Mouse (Mus musculus): ENCODE results near the gene Wdhd1. TPM values are rescaled to one million over a fixed set of nuclear protein-coding genes. Genes with fewer than 3 reads are reported as not detected.

Wdhd1 gene
- polyA plus RNA-seq, 1 experiment from 2014 or later = 23.1 TPM

- H3K4me3 ChIP-seq (replicated peaks) = no peak overlapping the region
- no peak for ATAC-seq (ENCODE audit: insufficient number of reproducible peaks, low FRiP score, low TSS enrichment, low read depth)
- H3K4me2 ChIP-seq (replicated peaks) = no peak overlapping the region
- no peaks in the 10 kb centered on the region for H3K36me3 ChIP-seq
- no peaks in the 10 kb centered on the region for H3K9me3 ChIP-seq (replicated peaks)
- 78% methylated on average over 9 of the region's 9 CpGs for WGBS
- no peak overlapping the region for H3K27ac ChIP-seq (replicated peaks)
- H3K27me3 ChIP-seq = no peaks in the 10 kb centered on the region
- H3K9ac ChIP-seq = no peak overlapping the region
- no peaks in the 10 kb centered on the region for H3K4me1 ChIP-seq
Observed at GRCm38 (mm10) chr14:47218766-47219606, 57.7 kb downstream of the Wdhd1 start.

- Histone ChIP-seq H3K36me3 (no peaks in the 10 kb centered on the region), H3K9ac (no peak overlapping the region), H3K4me3 (replicated peaks) (no peak overlapping the region), H3K9me3 (replicated peaks) (no peaks in the 10 kb centered on the region), H3K4me2 (replicated peaks) (no peak overlapping the region), H3K27ac (replicated peaks) (no peak overlapping the region), H3K4me1 (no peaks in the 10 kb centered on the region), H3K27me3 (no peaks in the 10 kb centered on the region)
- ATAC-seq (ENCODE audit: insufficient number of reproducible peaks, low FRiP score, low TSS enrichment, low read depth) = no peak
- 86% methylated on average over 2 of the region's 2 CpGs for WGBS
Observed at GRCm38 (mm10) chr14:47216541-47216940, 60.1 kb downstream of the Wdhd1 start.

- Histone ChIP-seq H3K27ac (replicated peaks) (no peak overlapping the region), H3K4me1 (no peaks in the 10 kb centered on the region), H3K9me3 (replicated peaks) (no peaks in the 10 kb centered on the region), H3K36me3 (no peaks in the 10 kb centered on the region), H3K9ac (no peak overlapping the region), H3K4me3 (replicated peaks) (no peak overlapping the region), H3K27me3 (no peaks in the 10 kb centered on the region), H3K4me2 (replicated peaks) (no peak overlapping the region)
- no peak for ATAC-seq (ENCODE audit: insufficient number of reproducible peaks, low FRiP score, low TSS enrichment, low read depth)
- WGBS = 75% methylated on average over 5 of the region's 5 CpGs
Observed at GRCm38 (mm10) chr14:47214367-47214766, 62.3 kb downstream of the Wdhd1 start.

GRCm38 (mm10) chr14:47213305-47213704 is 63.4 kb downstream of the Wdhd1 start:
- no peak for ATAC-seq (ENCODE audit: insufficient number of reproducible peaks, low FRiP score, low TSS enrichment, low read depth)
- Histone ChIP-seq H3K27ac (replicated peaks) (no peak overlapping the region), H3K27me3 (no peaks in the 10 kb centered on the region), H3K9me3 (replicated peaks) (no peaks in the 10 kb centered on the region), H3K36me3 (no peaks in the 10 kb centered on the region), H3K4me3 (replicated peaks) (no peak overlapping the region), H3K9ac (no peak overlapping the region), H3K4me2 (replicated peaks) (no peak overlapping the region), H3K4me1 (no peaks in the 10 kb centered on the region)
- 76% methylated on average over 4 of the region's 4 CpGs for WGBS

- 74% methylated on average over 4 of the region's 4 CpGs for WGBS
- Histone ChIP-seq H3K36me3 (no peaks in the 10 kb centered on the region), H3K4me2 (replicated peaks) (no peak overlapping the region), H3K9ac (no peak overlapping the region), H3K4me3 (replicated peaks) (no peak overlapping the region), H3K27me3 (no peaks in the 10 kb centered on the region), H3K4me1 (no peaks in the 10 kb centered on the region), H3K27ac (replicated peaks) (no peak overlapping the region), H3K9me3 (replicated peaks) (no peaks in the 10 kb centered on the region)
- no peak for ATAC-seq (ENCODE audit: insufficient number of reproducible peaks, low FRiP score, low TSS enrichment, low read depth)
Observed at GRCm38 (mm10) chr14:47209669-47210164, 66.9 kb downstream of the Wdhd1 start.

- 87% methylated on average over 12 of the region's 12 CpGs for WGBS
- no peaks in the 10 kb centered on the region for H3K9me3 ChIP-seq (replicated peaks)
Observed at GRCm38 (mm10) chr14:47208564-47209493, 67.8 kb downstream of the Wdhd1 start.

GRCm38 (mm10) chr14:47206601-47207000 is 70.1 kb downstream of the Wdhd1 start:
- H3K36me3 ChIP-seq = no peaks in the 10 kb centered on the region
- ATAC-seq (ENCODE audit: insufficient number of reproducible peaks, low FRiP score, low TSS enrichment, low read depth) = no peak
- WGBS = 89% methylated on average over 3 of the region's 3 CpGs
- no peaks in the 10 kb centered on the region for H3K4me1 ChIP-seq
- no peaks in the 10 kb centered on the region for H3K27me3 ChIP-seq
- no peak overlapping the region for H3K9ac ChIP-seq
- no peak overlapping the region for H3K27ac ChIP-seq (replicated peaks)
- H3K4me2 ChIP-seq (replicated peaks) = no peak overlapping the region
- no peak overlapping the region for H3K4me3 ChIP-seq (replicated peaks)
- no peaks in the 10 kb centered on the region for H3K9me3 ChIP-seq (replicated peaks)

More at GRCm38 (mm10) chr14:47208564-47209493, 67.8 kb downstream of the Wdhd1 start:
- H3K4me3 ChIP-seq (replicated peaks) = no peak overlapping the region
- H3K36me3 ChIP-seq = no peaks in the 10 kb centered on the region
- no peak overlapping the region for H3K27ac ChIP-seq (replicated peaks)
- no peak overlapping the region for H3K9ac ChIP-seq
- no peaks in the 10 kb centered on the region for H3K27me3 ChIP-seq
- no peak overlapping the region for H3K4me2 ChIP-seq (replicated peaks)
- H3K4me1 ChIP-seq = no peaks in the 10 kb centered on the region
- no peak for ATAC-seq (ENCODE audit: insufficient number of reproducible peaks, low FRiP score, low TSS enrichment, low read depth)

GRCm38 (mm10) chr14:47205270-47205972 is 71.2 kb downstream of the Wdhd1 start:
- Histone ChIP-seq H3K9me3 (replicated peaks) (no peaks in the 10 kb centered on the region), H3K27me3 (no peaks in the 10 kb centered on the region), H3K9ac (no peak overlapping the region), H3K4me1 (no peaks in the 10 kb centered on the region), H3K4me2 (replicated peaks) (no peak overlapping the region), H3K36me3 (no peaks in the 10 kb centered on the region), H3K4me3 (replicated peaks) (no peak overlapping the region), H3K27ac (replicated peaks) (no peak overlapping the region)
- no peak for ATAC-seq (ENCODE audit: insufficient number of reproducible peaks, low FRiP score, low TSS enrichment, low read depth)
- 86% methylated on average over 5 of the region's 5 CpGs for WGBS

- no peak for ATAC-seq (ENCODE audit: insufficient number of reproducible peaks, low FRiP score, low TSS enrichment, low read depth)
- WGBS = 70% methylated on average over 3 of the region's 3 CpGs
- no peaks in the 10 kb centered on the region for H3K4me1 ChIP-seq
- no peaks in the 10 kb centered on the region for H3K27me3 ChIP-seq
- H3K36me3 ChIP-seq = no peaks in the 10 kb centered on the region
- H3K9ac ChIP-seq = no peak overlapping the region
- H3K27ac ChIP-seq (replicated peaks) = no peak overlapping the region
- H3K4me2 ChIP-seq (replicated peaks) = no peak overlapping the region
- H3K9me3 ChIP-seq (replicated peaks) = no peaks in the 10 kb centered on the region
- no peak overlapping the region for H3K4me3 ChIP-seq (replicated peaks)
Observed at GRCm38 (mm10) chr14:47197340-47197739, 79.3 kb downstream of the Wdhd1 start.

- H3K4me2 ChIP-seq (replicated peaks) = no peak overlapping the region
- H3K9me3 ChIP-seq (replicated peaks) = no peaks in the 10 kb centered on the region
- H3K27ac ChIP-seq (replicated peaks) = no peak overlapping the region
- H3K36me3 ChIP-seq = no peaks in the 10 kb centered on the region
- no peak overlapping the region for H3K9ac ChIP-seq
- H3K4me3 ChIP-seq (replicated peaks) = no peak overlapping the region
- H3K27me3 ChIP-seq = no peaks in the 10 kb centered on the region
- H3K4me1 ChIP-seq = no peaks in the 10 kb centered on the region
- ATAC-seq (ENCODE audit: insufficient number of reproducible peaks, low FRiP score, low TSS enrichment, low read depth) = no peak
- 81% methylated on average over 8 of the region's 8 CpGs for whole genome bisulfite sequencing
Observed at GRCm38 (mm10) chr14:47196711-47197110, 79.9 kb downstream of the Wdhd1 start.

- H3K9me3 ChIP-seq (replicated peaks) = no peaks in the 10 kb centered on the region
- 0 out of 2 replicates have a peak, but pooled peaks cover under 1% of the 10 kb centered on the region for H3K4me1 ChIP-seq
- H3K4me3 ChIP-seq (replicated peaks) = no peak overlapping the region
- no peak overlapping the region for H3K4me2 ChIP-seq (replicated peaks)
- H3K9ac ChIP-seq = no peak overlapping the region
- no peaks in the 10 kb centered on the region for H3K36me3 ChIP-seq
- no peak overlapping the region for H3K27ac ChIP-seq (replicated peaks)
- H3K27me3 ChIP-seq = no peaks in the 10 kb centered on the region
- WGBS = 34% methylated on average over 4 of the region's 4 CpGs
- ATAC-seq (ENCODE audit: insufficient number of reproducible peaks, low FRiP score, low TSS enrichment, low read depth) = no peak
Observed at GRCm38 (mm10) chr14:47194096-47194495, 82.6 kb downstream of the Wdhd1 start.

All from embryonic facial prominence, embryonic 15.5 days (tissue).